ENCODE assay signal across 8 mouse cellular contexts in genomic region chr9:108290016-108290750, GRCm38 (mm10). TPM values are rescaled to one million over a fixed set of nuclear protein-coding genes. Genes with fewer than 3 reads are reported as not detected.
DNase-seq lines count a peak whose midpoint lies in the region; ATAC-seq lines count a peak whose summit lies in the region.

Gene Nicn1 (plus strand): TSS chr9:108290429.

- DNase-seq in adipocyte (ENCODE audit: low spot score): peak; percentile 95
- peak; percentile 98 for DNase-seq in embryo, embryonic 10 days (ENCODE audit: low spot score)
- peak; percentile 74 for DNase-seq in gastrocnemius, postnatal 10 days
- peak; percentile 97 for DNase-seq in induced T-regulatory cell, adult 2 months (ENCODE audit: low read depth)
- peak; percentile 94 to 98 for DNase-seq in left cerebral cortex, adult 9 months (ENCODE audit: low spot score in 2 of 2)
- DNase-seq in right cerebral cortex, postnatal 14 days: peak; percentile 86
- DNase-seq in urinary bladder, postnatal 36 days (ENCODE audit: low spot score in 2 of 2): peak; percentile 84 to 90

- peak; percentile 100 for ATAC-seq in megakaryocyte progenitor cell, adult 5-6 weeks (replicated peaks; ENCODE audit: poor library complexity)

RNA-seq across cellular contexts. Expression of gene Nicn1, which starts in this region (rescaled TPM):
- 10 to 100 TPM in 1 of 2 experiments, 1 to 10 TPM in 1; 9.2 to 12.8 TPM for total RNA-seq in gastrocnemius, postnatal 10 days (2021)
- 9.0 and 10.5 TPM in 2 replicates for total RNA-seq in megakaryocyte progenitor cell, adult 5-6 weeks (2015)
- total RNA-seq in megakaryocyte progenitor cell, adult 5-6 weeks (2017): 3.2 and 4.7 TPM in 2 replicates

Comparison
In these comparisons a context has a peak if more than half of its experiments do, and no peak if none do; other contexts are left out.
1. Peak in every context shown above with its lines: DNase-seq and ATAC-seq.